Mouse (Mus musculus): ENCODE results near the gene Cldn18. TPM values are rescaled to one million over a fixed set of nuclear protein-coding genes. Genes with fewer than 3 reads are reported as not detected.

Cldn18 gene
- polyA plus RNA-seq, 1 experiment from 2014 or later: not detected

- ATAC-seq (ENCODE audit: low read depth): no peak
These were observed 9.5 kb downstream of the Cldn18 start for GRCm38 (mm10) chr9:99707425-99708126.

GRCm38 (mm10) chr9:99706264-99706663 is 10.8 kb downstream of the Cldn18 start:
- H3K4me3 ChIP-seq (replicated peaks): no peak overlapping the region
- no peak overlapping the region for H3K4me2 ChIP-seq
- ATAC-seq (ENCODE audit: low read depth) (no peak), DNase-seq (no peak)
- H3K27ac ChIP-seq: no peak overlapping the region
- no peaks in the 10 kb centered on the region for H3K36me3 ChIP-seq
- H3K27me3 ChIP-seq: no peaks in the 10 kb centered on the region
- no peak overlapping the region for H3K9ac ChIP-seq
- H3K9me3 ChIP-seq (replicated peaks): no peaks in the 10 kb centered on the region
- WGBS (ENCODE audit: insufficient replicate concordance): 65% methylated on average over 6 of the region's 6 CpGs
- H3K4me1 ChIP-seq (replicated peaks): no peaks in the 10 kb centered on the region

More at GRCm38 (mm10) chr9:99707425-99708126, 9.5 kb downstream of the Cldn18 start:
- Histone ChIP-seq H3K4me3 (replicated peaks) (no peak overlapping the region), H3K9ac (no peak overlapping the region), H3K36me3 (no peaks in the 10 kb centered on the region), H3K4me1 (replicated peaks) (no peaks in the 10 kb centered on the region), H3K27ac (no peak overlapping the region), H3K9me3 (replicated peaks) (no peaks in the 10 kb centered on the region), H3K4me2 (no peak overlapping the region), H3K27me3 (no peaks in the 10 kb centered on the region)
- no peak for DNase-seq
- 57% methylated on average over 11 of the region's 11 CpGs for WGBS (ENCODE audit: insufficient replicate concordance)

GRCm38 (mm10) chr9:99703711-99704110 is 13.4 kb downstream of the Cldn18 start:
- Histone ChIP-seq H3K4me3 (replicated peaks) (no peak overlapping the region), H3K27ac (no peak overlapping the region), H3K4me1 (replicated peaks) (no peaks in the 10 kb centered on the region), H3K36me3 (no peaks in the 10 kb centered on the region), H3K27me3 (no peaks in the 10 kb centered on the region), H3K9ac (no peak overlapping the region), H3K9me3 (replicated peaks) (no peaks in the 10 kb centered on the region), H3K4me2 (no peak overlapping the region)
- ATAC-seq (ENCODE audit: low read depth) (no peak), DNase-seq (no peak)
- WGBS (ENCODE audit: insufficient replicate concordance): 53% methylated on average over 6 of the region's 6 CpGs

- ATAC-seq (ENCODE audit: low read depth) (no peak), DNase-seq (no peak)
- Histone ChIP-seq H3K9ac (no peak overlapping the region), H3K36me3 (no peaks in the 10 kb centered on the region), H3K27ac (no peak overlapping the region), H3K4me2 (no peak overlapping the region), H3K9me3 (replicated peaks) (no peaks in the 10 kb centered on the region), H3K4me1 (replicated peaks) (no peaks in the 10 kb centered on the region), H3K4me3 (replicated peaks) (no peak overlapping the region), H3K27me3 (no peaks in the 10 kb centered on the region)
- WGBS (ENCODE audit: insufficient replicate concordance): 45% methylated on average over 6 of the region's 6 CpGs
These were observed 14.9 kb downstream of the Cldn18 start for GRCm38 (mm10) chr9:99702215-99702614.

- no peak for ATAC-seq (ENCODE audit: low read depth)
- WGBS (ENCODE audit: insufficient replicate concordance): 63% methylated on average over 2 of the region's 2 CpGs
These were observed 15.9 kb downstream of the Cldn18 start for GRCm38 (mm10) chr9:99701187-99701586.

GRCm38 (mm10) chr9:99699752-99700389 is 17.2 kb downstream of the Cldn18 start:
- Histone ChIP-seq H3K27me3 (no peaks in the 10 kb centered on the region), H3K9me3 (replicated peaks) (no peaks in the 10 kb centered on the region), H3K4me3 (replicated peaks) (no peak overlapping the region), H3K27ac (no peak overlapping the region), H3K4me1 (replicated peaks) (no peaks in the 10 kb centered on the region), H3K9ac (no peak overlapping the region), H3K4me2 (no peak overlapping the region), H3K36me3 (no peaks in the 10 kb centered on the region)
- WGBS (ENCODE audit: insufficient replicate concordance): 50% methylated on average over 2 of the region's 2 CpGs
- no peak for DNase-seq
- ATAC-seq (ENCODE audit: low read depth): no peak

More at GRCm38 (mm10) chr9:99701187-99701586, 15.9 kb downstream of the Cldn18 start:
- no peak for DNase-seq
- no peaks in the 10 kb centered on the region for H3K27me3 ChIP-seq
- no peaks in the 10 kb centered on the region for H3K36me3 ChIP-seq
- H3K9ac ChIP-seq: no peak overlapping the region
- H3K9me3 ChIP-seq (replicated peaks): no peaks in the 10 kb centered on the region
- H3K4me2 ChIP-seq: no peak overlapping the region
- no peak overlapping the region for H3K4me3 ChIP-seq (replicated peaks)
- no peaks in the 10 kb centered on the region for H3K4me1 ChIP-seq (replicated peaks)
- no peak overlapping the region for H3K27ac ChIP-seq

- WGBS (ENCODE audit: insufficient replicate concordance): 46% methylated on average over 7 of the region's 7 CpGs
- no peaks in the 10 kb centered on the region for H3K9me3 ChIP-seq (replicated peaks)
- no peak overlapping the region for H3K27ac ChIP-seq
- H3K36me3 ChIP-seq: no peaks in the 10 kb centered on the region
- ATAC-seq (ENCODE audit: low read depth): no peak
- no peak for DNase-seq
- no peak overlapping the region for H3K4me2 ChIP-seq
- no peak overlapping the region for H3K4me3 ChIP-seq (replicated peaks)
- H3K9ac ChIP-seq: no peak overlapping the region
- no peaks in the 10 kb centered on the region for H3K4me1 ChIP-seq (replicated peaks)
- no peaks in the 10 kb centered on the region for H3K27me3 ChIP-seq
These were observed 22.1 kb downstream of the Cldn18 start for GRCm38 (mm10) chr9:99694961-99695360.

- ATAC-seq (ENCODE audit: low read depth) (no peak), DNase-seq (no peak)
- Histone ChIP-seq H3K27me3 (no peaks in the 10 kb centered on the region), H3K4me1 (replicated peaks) (no peaks in the 10 kb centered on the region), H3K4me3 (replicated peaks) (no peak overlapping the region), H3K27ac (no peak overlapping the region), H3K4me2 (no peak overlapping the region), H3K36me3 (no peaks in the 10 kb centered on the region), H3K9me3 (replicated peaks) (no peaks in the 10 kb centered on the region), H3K9ac (no peak overlapping the region)
- WGBS (ENCODE audit: insufficient replicate concordance): 65% methylated on average over 7 of the region's 7 CpGs
These were observed 26.7 kb downstream of the Cldn18 start for GRCm38 (mm10) chr9:99690386-99690785.

- Histone ChIP-seq H3K9ac (no peak overlapping the region), H3K4me2 (no peak overlapping the region), H3K36me3 (no peaks in the 10 kb centered on the region), H3K4me3 (replicated peaks) (no peak overlapping the region), H3K9me3 (replicated peaks) (no peaks in the 10 kb centered on the region), H3K27me3 (no peaks in the 10 kb centered on the region), H3K27ac (no peak overlapping the region), H3K4me1 (replicated peaks) (no peaks in the 10 kb centered on the region)
- whole genome bisulfite sequencing (ENCODE audit: insufficient replicate concordance): 81% methylated on average over 5 of the region's 5 CpGs
- DNase-seq: no peak
- no peak for ATAC-seq (ENCODE audit: low read depth)
These were observed 27.3 kb downstream of the Cldn18 start for GRCm38 (mm10) chr9:99689796-99690195.

GRCm38 (mm10) chr9:99685536-99686231 is 31.4 kb downstream of the Cldn18 start:
- H3K9me3 ChIP-seq (replicated peaks): no peaks in the 10 kb centered on the region
- no peaks in the 10 kb centered on the region for H3K4me1 ChIP-seq (replicated peaks)
- no peak for ATAC-seq (ENCODE audit: low read depth)
- H3K27ac ChIP-seq: no peak overlapping the region
- H3K4me3 ChIP-seq (replicated peaks): no peak overlapping the region
- no peak for DNase-seq
- 59% methylated on average over 5 of the region's 5 CpGs for WGBS (ENCODE audit: insufficient replicate concordance)
- no peak overlapping the region for H3K9ac ChIP-seq
- H3K36me3 ChIP-seq: no peaks in the 10 kb centered on the region
- no peaks in the 10 kb centered on the region for H3K27me3 ChIP-seq
- H3K4me2 ChIP-seq: no peak overlapping the region

- Histone ChIP-seq H3K27me3 (no peaks in the 10 kb centered on the region), H3K9me3 (replicated peaks) (no peaks in the 10 kb centered on the region), H3K9ac (no peak overlapping the region), H3K27ac (no peak overlapping the region), H3K36me3 (no peaks in the 10 kb centered on the region), H3K4me1 (replicated peaks) (no peaks in the 10 kb centered on the region), H3K4me2 (no peak overlapping the region), H3K4me3 (replicated peaks) (no peak overlapping the region)
- WGBS (ENCODE audit: insufficient replicate concordance): 48% methylated on average over 5 of the region's 5 CpGs
- no peak for ATAC-seq (ENCODE audit: low read depth)
- no peak for DNase-seq
These were observed 32.0 kb downstream of the Cldn18 start for GRCm38 (mm10) chr9:99685061-99685521.

Measured in liver, embryonic 13.5 days (tissue).